Mouse (Mus musculus) 3T3-L1 (cell line): Measurements from ENCODE around the gene Mnd1.

Experiments used
- DNase-seq: peaks from one replicate; pipeline ENCODE4 v3.0.0-alpha.2; 2015; ENCODE audit warnings: low read depth, low spot score

Mnd1 gene

DNA sequence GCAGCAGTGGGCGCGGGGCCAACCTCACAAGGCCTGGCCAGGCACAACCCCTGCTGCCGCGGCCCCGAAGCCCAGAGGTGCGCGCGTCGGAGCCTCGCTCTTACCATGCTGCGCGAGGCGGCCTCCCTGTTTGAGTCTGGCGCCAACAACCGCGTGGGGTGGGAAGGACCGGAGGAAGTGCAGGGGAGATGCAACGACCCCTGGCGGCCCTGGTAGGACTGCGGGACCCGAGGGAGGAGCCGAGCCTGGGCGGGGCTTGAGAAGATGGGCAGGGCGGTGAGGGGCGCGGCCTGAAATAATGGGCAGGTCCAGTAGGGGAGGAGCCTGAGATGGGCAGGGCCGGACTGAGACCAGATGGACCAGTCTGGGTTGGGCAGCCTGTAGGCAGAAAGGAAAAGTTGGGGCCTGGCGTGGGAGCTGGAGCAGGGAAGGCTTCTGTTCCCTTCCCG, at the start of gene Mnd1:
Gene Mnd1, minus strand, starts transcription at position 229 of the 449 bp plus-strand sequence.
- peak; percentile 98 for DNase-seq

DNA sequence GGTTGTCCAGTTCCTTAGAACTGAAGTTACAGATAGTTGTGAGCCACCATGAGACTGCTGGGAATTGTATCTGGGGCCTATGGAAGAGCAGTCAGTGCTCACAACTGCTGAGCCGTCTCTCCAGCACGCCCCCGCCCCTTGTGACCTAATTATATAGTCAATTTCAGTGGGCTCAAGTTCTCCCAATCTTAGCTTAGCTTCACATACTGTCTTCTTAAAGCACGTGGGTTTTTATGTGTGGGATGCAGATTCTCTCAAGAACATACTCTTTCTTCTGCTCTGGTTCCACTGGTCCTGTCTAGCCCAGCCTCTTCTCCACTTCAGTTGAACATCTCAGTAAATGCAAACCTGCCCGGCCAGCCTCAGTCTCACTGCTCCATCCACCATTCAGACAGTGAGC, 49.1 kb upstream of the Mnd1 start:
- DNase-seq, result no peak

GRCm38 (mm10) chr3:84200559-84201420, 45.2 kb upstream of the Mnd1 start:
- peak; percentile 30 for DNase-seq

DNA sequence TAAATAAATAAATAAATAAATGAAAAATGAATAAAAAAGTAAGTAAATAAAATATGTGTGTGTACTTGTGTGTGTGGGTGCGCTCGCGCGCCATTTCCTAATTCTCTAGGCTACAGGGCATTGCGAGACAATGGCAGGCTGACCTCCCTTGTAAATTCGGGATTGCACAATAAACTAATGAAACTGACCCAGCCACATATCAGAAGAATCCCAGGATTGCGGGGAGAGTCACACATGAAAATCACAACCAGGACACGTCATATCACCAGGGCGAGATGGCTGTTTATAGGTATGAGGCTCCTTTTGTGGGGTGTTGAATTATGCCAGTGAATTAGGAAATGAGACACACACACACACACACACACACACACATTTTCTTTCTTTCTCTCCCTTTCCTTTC, 43.9 kb upstream of the Mnd1 start:
- DNase-seq, result no peak

- DNase-seq, result no peak
Measured at GRCm38 (mm10) chr3:84198229-84198628, 42.6 kb upstream of the Mnd1 start.

GRCm38 (mm10) chr3:84193881-84194280, 38.3 kb upstream of the Mnd1 start:
- no peak for DNase-seq

- no peak for DNase-seq
Measured at GRCm38 (mm10) chr3:84191141-84191881, 35.7 kb upstream of the Mnd1 start.

DNA sequence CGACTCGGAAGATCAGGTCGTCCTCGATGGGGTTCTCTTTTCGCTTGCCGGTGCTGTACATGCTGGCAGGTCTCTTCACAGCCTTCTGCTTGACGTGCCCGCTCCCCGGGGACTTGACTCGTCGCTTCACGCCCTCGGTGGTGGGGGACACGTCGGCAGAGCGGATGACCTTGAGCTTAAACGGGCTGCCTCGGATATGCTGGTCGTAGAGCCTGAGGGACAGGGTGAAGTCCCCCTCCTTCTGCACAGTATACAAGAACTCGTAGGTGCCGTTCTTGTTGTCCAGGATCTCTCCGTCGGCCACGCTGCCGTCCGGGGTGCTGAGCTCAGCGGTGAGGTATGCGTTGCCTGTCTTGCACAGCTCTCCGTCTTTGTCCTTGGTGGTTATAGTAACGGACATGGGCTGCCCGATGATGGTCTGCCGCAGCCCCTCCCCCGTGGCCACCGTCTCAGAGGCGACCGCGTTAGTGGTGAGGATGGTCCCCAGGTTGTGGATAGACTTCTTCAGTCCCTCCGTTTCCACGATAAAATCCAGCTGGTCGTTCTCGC, 35.0 kb upstream of the Mnd1 start:
- no peak for DNase-seq

GRCm38 (mm10) chr3:84189629-84190173, 34.1 kb upstream of the Mnd1 start:
- DNase-seq, result no peak

GRCm38 (mm10) chr3:84181717-84182116, 26.1 kb upstream of the Mnd1 start:
- no peak for DNase-seq

GRCm38 (mm10) chr3:84181102-84181501, 25.5 kb upstream of the Mnd1 start:
- DNase-seq, result no peak

DNA sequence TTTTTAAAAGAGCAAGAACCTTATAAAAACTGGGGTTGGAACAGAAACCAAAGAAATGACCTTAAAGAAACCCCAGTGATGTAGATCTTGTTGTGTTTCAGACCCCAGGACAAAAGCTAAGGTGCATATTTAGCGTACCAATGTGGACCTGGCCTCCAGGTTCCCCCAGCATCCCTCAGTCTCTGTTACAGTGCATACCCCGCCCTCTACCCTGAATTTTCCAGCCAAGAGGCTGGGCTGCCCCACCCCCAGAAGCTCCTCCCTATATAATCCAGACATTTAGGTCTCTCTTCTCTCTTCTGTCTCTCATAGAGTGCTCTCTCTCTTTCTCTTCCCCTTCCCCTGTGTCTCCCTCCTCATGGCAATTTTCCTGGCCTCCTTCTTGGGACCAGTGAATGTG, 24.7 kb upstream of the Mnd1 start:
- no peak for DNase-seq

- DNase-seq, result no peak
Measured at GRCm38 (mm10) chr3:84177834-84178233, 22.2 kb upstream of the Mnd1 start.

- peak; percentile 89 for DNase-seq
Measured at GRCm38 (mm10) chr3:84175337-84176315, 20.0 kb upstream of the Mnd1 start.

GRCm38 (mm10) chr3:84173581-84174154, 18.1 kb upstream of the Mnd1 start, which contains the start of gene Gm6525:
Gm6525 (plus strand) TSS chr3:84174104.
- no peak for DNase-seq

- DNase-seq, result no peak
Measured at GRCm38 (mm10) chr3:84172406-84172805, 16.8 kb upstream of the Mnd1 start.

DNA sequence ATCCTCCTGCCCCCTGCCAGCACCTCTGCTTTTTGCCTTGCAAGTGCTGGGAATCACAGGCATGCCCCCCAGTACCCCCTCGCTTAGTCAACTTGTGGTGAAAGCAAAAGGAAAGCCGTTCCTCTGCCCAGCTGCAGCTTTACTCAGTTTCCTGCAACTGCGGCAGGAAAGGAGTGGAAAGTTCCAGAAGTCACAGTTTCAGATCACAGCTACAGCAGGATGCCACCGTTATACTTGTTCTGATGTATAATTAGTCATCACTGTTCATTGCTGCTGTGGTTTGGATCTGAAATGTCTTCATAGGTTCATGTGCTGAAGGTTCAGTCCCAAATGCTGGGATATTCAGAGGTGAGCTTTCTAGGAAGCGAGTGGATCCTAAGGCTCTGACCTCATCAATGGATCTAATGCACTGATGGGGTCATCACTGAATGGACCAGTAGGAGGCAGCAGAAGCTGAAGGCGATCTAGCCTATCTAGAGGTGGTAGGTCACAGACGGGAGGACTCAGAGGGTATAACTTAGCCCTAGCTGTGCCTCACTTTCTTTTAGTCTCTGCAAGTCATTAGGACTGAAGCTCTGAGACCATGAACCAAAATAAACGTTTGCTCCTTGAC, 13.9 kb upstream of the Mnd1 start:
- DNase-seq, result peak; percentile 52

DNA sequence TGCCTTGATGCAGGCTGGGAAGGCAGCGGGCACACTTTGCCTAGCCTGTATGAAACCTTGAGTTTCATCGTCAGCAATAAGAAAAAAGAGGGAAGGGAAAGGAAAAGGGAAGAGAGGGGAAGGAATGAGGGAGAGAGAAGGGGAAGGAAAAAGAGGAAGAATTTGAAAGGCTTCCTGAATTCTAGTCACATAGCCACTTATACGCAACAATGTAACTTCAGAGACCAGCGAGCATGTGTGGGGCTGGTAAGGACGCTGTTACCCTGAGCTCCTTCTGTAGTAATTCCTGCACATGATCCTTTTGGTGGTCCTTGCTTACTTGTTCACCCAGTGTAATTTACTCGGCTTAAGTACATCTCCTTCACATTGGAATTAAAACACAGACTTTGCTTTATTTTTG, 13.4 kb upstream of the Mnd1 start:
- DNase-seq, result no peak

DNA sequence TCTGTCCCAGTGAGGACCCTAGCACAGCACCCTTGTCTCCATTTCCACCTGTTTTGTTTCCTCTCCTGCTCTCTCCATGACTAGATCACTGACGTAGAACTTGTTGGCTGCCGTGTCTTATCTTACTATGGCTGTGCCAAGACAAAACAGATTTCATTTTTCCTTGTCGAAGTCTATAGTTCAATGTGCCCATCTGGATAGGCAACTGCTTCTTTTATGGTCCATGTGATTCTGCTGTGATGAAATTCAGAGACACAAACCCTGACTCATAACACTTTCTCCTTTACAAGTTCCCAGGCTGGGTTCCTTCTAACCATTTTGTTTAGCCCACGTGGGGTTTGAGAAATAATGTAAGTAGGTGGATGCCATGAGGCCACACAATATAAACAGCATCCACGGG, 10.5 kb upstream of the Mnd1 start:
- DNase-seq, result no peak

DNA sequence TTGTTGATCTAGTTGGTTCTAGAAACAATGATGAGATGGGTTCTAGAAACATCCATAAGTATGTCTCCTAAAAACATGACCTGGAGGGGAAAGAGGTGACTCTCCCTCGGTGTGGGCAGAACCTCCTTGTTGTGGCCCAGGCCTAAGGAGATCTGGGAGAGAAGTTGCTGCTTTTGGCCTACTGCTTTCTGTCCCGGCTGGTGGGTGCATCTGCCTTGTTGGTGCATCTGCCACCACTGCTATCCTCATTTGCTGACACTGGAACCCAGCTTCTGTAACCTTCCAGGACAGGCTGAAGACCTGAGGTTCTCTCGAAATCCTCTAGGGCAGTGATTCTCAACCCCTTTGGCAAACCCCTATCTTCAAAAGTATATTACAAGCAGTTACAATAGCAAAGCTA, 9.8 kb upstream of the Mnd1 start:
- no peak for DNase-seq
